Mouse (Mus musculus) heart, embryonic 15.5 days (tissue): ENCODE measurements around the gene Crnkl1. TPM values are rescaled to one million over a fixed set of nuclear protein-coding genes. Genes with fewer than 3 reads are reported as not detected.

Source experiments
- microRNA-seq: library from miRNA; unstranded; fragments of <30 nt; microRNA quantifications from one replicate; pipeline ENCODE4, GENCODE M21; 2016
- polyA plus RNA-seq: library from polyadenylated mRNA; unstranded; fragments of >200 nt; fragmentation: Nextera tagmentation; extraction: Ambion mirVana; gene quantifications from 2 replicates; pipeline ENCODE4 v1.2.1, GENCODE M21; 2015

The Crnkl1 gene
- polyA plus RNA-seq, 1 experiment from 2014 or later: 14.7 TPM

Small RNA genes lying within 50 kb of the gene (microRNA-seq; reads per million reads assigned to microRNA genes)
- not detected for gene Gm25026

Other genes starting within 250 kb of the Crnkl1 start
- 163 and 180 TPM in 2 replicates for gene Naa20, start 32.9 kb downstream of the Crnkl1 start, polyA plus RNA-seq
- gene Cfap61, start 230 bp downstream of the Crnkl1 start, polyA plus RNA-seq: 0.28 and 1.8 TPM in 2 replicates